Mouse (Mus musculus): ENCODE data around the gene Psmb4.
"Not testable (repeated sequence)": the region's sequence is repeated elsewhere in the genome, so short reads cannot be mapped to it uniquely, and the experiment has no call there.

Psmb4 gene

DNA sequence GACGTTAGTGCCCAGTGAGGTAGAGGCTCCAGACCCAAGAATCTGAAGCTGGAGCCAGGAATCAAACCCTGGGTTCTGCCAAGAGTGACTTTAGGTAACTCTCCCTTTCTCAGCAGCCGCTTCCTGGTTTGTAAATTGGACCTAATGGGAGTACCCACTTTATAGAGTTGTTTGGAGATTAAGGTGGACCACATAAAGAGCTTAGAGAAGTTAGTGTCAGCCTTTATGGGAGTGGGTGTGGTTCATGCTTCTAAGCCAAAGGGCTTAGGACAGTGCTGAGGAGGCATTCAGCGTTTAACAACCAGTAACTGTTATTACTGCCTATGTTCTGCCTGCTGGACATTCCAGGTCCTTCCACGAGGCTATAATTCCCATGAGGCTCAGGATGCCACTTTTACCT lies 32.1 kb upstream of the Psmb4 start:
- no peaks in the 10 kb centered on the region for H3K36me3 ChIP-seq (ENCODE audit: control insufficient read depth, insufficient read depth, low read length, poor library complexity, severe bottlenecking)
- H3K27me3 ChIP-seq (ENCODE audit: control insufficient read depth, insufficient read depth, low read length, poor library complexity, severe bottlenecking) = no peaks in the 10 kb centered on the region
- DNase-seq (ENCODE audit: low read depth, low spot score) = no peak

DNA sequence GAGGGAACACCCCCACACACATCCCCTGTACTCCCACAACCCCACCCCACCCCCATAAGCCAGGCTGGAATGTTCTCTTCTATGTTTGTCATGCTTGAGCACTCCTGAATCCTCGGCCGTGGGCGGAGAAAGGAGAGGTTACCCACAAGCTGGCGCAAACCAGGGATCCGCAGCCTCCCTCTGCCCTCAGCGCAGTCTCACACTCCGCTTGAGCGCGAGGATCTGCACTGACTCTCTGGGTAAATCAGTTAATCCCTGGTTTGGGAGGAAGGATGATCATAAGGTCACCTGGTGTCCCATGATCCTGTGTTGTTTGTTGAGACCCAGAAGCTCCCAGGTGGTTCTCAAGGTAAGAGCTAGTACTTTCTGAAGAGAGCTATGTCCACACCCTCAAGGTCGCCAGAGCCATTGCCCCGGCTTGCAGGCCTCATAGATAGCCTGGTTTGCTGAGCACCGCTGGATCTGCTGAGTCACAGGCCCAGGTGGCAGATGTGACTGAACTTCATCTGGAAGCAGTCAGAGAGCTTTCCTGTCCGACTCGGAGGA lies 31.1 kb upstream of the Psmb4 start:
- no peak for DNase-seq (ENCODE audit: low read depth, low spot score)
- H3K27me3 ChIP-seq (ENCODE audit: control insufficient read depth, insufficient read depth, low read length, poor library complexity, severe bottlenecking) = no peaks in the 10 kb centered on the region
- H3K36me3 ChIP-seq (ENCODE audit: control insufficient read depth, insufficient read depth, low read length, poor library complexity, severe bottlenecking) = no peaks in the 10 kb centered on the region

DNA sequence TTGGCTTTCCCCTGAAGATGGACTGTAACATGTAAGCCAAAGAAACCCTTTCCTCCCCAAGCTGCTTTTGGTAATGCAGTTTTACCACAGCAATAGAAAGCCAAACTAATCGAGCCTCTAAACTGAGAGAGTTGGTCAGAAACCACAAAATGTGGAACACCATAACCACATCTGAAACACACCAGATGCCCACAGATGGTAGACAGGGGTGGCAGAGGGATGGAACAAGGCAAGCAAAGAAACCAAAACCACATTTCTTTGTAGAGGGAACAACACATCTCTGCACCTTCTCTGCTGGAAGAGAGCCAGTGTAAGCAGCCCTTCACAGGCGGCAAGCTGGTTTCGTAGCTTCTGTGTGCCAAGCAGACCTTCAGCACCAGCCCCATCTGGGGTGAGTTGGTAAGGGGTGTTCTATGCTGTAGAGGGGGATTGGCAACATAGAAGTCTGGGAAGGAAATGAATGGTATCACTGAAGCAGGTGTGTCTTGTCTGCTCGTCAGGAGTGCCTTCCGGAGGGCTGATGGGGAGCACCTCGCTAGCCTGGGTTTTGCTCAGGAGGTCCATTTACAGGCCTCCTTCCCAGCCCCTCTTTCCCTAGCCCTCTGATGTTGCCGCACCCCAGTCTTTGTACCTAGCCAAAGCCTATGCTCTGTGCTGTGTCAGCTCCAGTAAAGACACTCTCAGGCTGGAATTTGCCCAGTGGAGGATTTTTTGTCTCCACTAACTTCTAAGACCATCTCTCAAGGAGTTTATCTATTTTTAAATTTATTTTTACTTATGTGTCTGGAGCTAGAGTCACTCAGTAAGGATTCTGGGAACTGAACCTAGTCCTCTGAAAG lies 29.4 kb upstream of the Psmb4 start:
- no peaks in the 10 kb centered on the region for H3K36me3 ChIP-seq (ENCODE audit: control insufficient read depth, insufficient read depth, low read length, poor library complexity, severe bottlenecking)
- DNase-seq (ENCODE audit: low read depth, low spot score) = no peak
- H3K27me3 ChIP-seq (ENCODE audit: control insufficient read depth, insufficient read depth, low read length, poor library complexity, severe bottlenecking) = no peaks in the 10 kb centered on the region

DNA sequence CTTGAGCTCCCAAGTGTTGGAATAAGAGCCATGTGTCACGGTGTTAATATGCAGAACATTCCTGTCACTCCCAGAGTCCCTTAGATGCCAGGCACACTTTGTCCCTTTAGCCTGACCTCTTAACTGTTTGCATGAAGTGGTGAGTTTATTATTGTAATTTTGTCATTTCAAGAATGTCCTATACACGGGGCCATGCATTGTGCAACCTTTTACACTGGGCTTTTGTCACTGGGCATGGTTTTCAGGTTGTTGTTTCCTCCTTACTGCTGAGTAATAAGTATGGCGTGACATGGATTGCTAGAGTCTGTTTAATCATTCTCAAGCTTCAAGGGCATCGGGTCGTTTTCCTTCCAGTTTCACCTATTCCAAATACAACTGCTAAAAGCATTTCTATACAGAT lies 27.0 kb upstream of the Psmb4 start:
- no peaks in the 10 kb centered on the region for H3K36me3 ChIP-seq (ENCODE audit: control insufficient read depth, insufficient read depth, low read length, poor library complexity, severe bottlenecking)
- no peak for DNase-seq (ENCODE audit: low read depth, low spot score)
- no peaks in the 10 kb centered on the region for H3K27me3 ChIP-seq (ENCODE audit: control insufficient read depth, insufficient read depth, low read length, poor library complexity, severe bottlenecking)

DNA sequence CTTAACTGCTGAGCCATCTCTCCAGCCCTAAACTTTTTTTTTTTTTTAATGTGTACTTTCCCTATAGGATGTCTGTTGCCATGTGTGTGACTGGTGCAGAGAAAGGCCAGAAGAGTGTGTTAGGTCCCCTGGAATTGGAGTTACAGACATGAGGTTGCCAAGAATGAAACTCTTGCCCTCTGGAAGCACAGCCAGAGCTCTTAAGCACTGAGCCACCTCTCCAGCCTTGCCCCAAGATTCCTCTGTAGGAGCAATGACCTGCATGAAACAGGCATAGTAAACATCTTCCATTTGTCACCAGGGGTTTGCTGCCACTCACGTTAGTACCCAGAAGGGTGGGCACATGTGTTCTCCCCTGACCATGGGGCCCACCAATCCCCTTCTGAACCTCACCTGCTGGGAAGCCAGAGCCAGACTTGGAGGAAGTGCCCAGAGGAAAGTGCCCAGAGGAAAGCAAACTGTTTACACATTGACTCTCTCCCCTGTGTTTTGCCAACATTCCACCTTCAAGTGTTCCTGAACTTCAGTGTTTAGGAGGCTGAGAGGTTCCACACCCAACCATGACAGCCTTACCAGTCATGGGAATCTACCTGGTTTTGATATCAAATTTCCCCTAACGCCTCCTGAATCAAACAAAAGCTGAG lies 24.4 kb upstream of the Psmb4 start:
- Histone ChIP-seq H3K27me3 (ENCODE audit: control insufficient read depth, insufficient read depth, low read length, poor library complexity, severe bottlenecking) (no peaks in the 10 kb centered on the region), H3K36me3 (ENCODE audit: control insufficient read depth, insufficient read depth, low read length, poor library complexity, severe bottlenecking) (no peaks in the 10 kb centered on the region)
- DNase-seq (ENCODE audit: low read depth, low spot score) = no peak

DNA sequence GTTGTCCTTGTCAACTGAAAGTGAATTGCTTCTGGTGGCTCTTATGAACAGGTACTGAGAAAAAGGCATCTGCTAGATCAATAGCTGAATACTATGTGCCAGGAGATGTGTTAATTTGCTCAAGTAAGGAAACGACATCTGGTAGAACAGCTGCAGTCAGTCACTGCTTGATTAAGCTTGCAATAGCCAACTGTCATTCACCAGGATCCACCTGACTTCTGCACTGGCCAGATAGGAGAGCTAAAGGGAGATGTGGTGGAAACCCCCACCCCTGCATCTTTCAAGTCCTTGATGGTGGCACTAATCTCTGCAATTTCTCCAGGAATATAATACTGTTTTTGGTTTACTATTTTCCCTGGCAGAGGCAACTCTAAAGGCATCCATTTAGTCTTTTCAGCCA lies 19.7 kb upstream of the Psmb4 start:
- no peak for DNase-seq (ENCODE audit: low read depth, low spot score)
- Histone ChIP-seq H3K36me3 (ENCODE audit: control insufficient read depth, insufficient read depth, low read length, poor library complexity, severe bottlenecking) (no peaks in the 10 kb centered on the region), H3K27me3 (ENCODE audit: control insufficient read depth, insufficient read depth, low read length, poor library complexity, severe bottlenecking) (no peaks in the 10 kb centered on the region)

DNA sequence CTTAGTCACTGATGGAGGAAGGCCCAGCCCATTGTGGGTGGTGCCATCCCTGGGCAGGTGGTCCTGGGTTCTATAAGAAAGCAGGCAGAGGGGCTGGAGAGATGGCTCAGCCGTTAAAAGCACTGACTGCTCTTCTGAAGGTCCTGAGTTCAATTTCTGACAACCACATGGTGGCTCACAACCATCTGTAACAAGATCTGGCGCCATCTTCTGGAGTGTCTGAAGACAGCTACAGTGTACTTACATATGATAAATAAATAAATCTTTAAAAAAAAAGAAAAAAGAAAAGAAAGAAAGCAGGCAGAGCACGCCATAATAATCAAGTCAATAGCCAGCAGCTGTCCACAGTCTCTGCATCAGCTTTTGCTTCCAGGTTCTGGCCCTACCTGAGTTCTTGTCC lies 18.0 kb upstream of the Psmb4 start:
- H3K36me3 ChIP-seq (ENCODE audit: control insufficient read depth, insufficient read depth, low read length, poor library complexity, severe bottlenecking); H3K27me3 ChIP-seq (ENCODE audit: control insufficient read depth, insufficient read depth, low read length, poor library complexity, severe bottlenecking): not testable (repeated sequence)

DNA sequence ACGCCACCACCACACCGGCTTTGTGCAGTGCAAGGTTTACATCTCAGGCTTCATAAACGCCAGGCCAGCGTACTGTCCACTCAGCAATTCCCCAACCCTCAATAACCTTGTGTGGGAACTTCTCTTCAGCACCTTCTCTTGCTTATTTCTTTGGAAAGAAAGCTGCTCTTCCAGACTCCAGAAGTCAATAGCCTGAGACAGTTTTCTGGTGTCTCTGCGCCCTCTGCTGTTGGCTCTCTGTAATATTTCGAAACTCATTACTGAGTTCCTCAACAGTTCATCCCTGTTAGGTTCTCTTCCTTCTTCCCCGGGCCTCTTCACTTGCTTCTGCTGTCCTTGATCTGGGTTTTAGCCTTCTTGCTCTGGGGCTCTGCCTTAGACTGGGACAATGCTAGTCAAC lies 16.0 kb upstream of the Psmb4 start:
- Histone ChIP-seq H3K27me3 (ENCODE audit: control insufficient read depth, insufficient read depth, low read length, poor library complexity, severe bottlenecking) (no peaks in the 10 kb centered on the region), H3K36me3 (ENCODE audit: control insufficient read depth, insufficient read depth, low read length, poor library complexity, severe bottlenecking) (no peaks in the 10 kb centered on the region)
- peak; percentile 59 for DNase-seq (ENCODE audit: low read depth, low spot score)

More for the DNA sequence above, 18.0 kb upstream of the Psmb4 start:
- DNase-seq (ENCODE audit: low read depth, low spot score) = not testable (repeated sequence)

DNA sequence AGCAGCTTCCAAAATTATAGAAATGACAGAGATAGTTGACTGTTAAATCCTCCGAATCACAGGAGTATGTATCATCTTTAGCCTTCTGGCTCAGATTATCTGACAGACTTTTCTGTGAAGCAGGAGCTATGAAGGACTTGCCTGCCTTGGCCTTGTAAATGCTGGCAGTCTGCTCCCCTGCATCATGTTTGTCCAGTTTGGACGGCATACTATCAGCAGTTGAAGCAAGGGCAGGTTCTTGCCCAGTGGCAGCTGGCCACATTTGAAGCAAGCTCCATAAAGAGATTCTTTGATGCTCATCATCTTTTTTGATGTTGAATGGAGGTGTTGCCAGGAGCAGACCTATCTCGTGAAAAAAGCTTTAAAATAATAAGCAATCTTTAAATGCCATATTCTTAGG lies 7.3 kb upstream of the Psmb4 start:
- Histone ChIP-seq H3K27me3 (ENCODE audit: control insufficient read depth, insufficient read depth, low read length, poor library complexity, severe bottlenecking) (no peaks in the 10 kb centered on the region), H3K36me3 (ENCODE audit: control insufficient read depth, insufficient read depth, low read length, poor library complexity, severe bottlenecking) (no peaks in the 10 kb centered on the region)
- no peak for DNase-seq (ENCODE audit: low read depth, low spot score)

DNA sequence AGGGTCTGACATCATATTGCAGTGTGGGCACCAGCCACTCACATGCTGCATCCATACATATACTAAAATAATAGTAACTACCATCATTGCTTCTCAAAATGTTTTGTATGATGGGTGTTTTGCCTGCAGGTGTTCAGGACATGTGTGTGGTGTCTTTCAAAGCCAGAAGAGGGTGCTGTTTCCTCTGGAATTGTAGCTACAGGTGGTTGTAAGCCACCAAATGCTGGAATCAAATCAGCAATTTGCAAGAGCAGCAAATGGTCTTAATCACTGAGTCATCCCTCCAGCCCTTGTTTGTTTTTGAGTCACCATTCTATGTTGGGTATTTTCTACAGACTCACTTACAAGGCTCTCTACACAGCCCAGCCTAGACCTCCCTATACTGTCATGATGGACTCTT lies 1.8 kb upstream of the Psmb4 start:
- peak; percentile 53 for DNase-seq (ENCODE audit: low read depth, low spot score)
- peaks cover 5% of the 10 kb centered on the region; the same call in 1 of the 2 replicates for H3K36me3 ChIP-seq (ENCODE audit: control insufficient read depth, insufficient read depth, low read length, poor library complexity, severe bottlenecking)
- H3K27me3 ChIP-seq (ENCODE audit: control insufficient read depth, insufficient read depth, low read length, poor library complexity, severe bottlenecking) = no peaks in the 10 kb centered on the region

DNA sequence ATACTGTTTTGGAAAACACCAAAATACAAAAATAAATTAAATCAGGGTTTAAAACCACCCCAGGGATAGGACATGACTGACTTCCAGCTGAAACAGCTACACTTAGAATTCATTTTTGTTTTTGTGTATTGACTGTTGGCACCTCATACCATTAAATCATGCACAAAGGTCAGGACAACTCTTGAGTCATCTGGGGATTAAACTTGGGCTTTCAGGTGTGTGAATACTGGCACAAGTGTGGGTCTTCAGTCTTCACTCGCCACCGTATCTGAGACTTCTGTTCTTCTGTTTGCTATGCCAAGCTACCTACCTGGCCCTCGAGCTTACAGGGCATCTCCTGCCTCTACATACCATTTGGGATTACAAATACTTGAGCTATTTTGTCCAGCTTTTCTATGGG lies 4.2 kb downstream of the Psmb4 start:
- no peak for DNase-seq (ENCODE audit: low read depth, low spot score)
- no peaks in the 10 kb centered on the region for H3K27me3 ChIP-seq (ENCODE audit: control insufficient read depth, insufficient read depth, low read length, poor library complexity, severe bottlenecking)
- H3K36me3 ChIP-seq (ENCODE audit: control insufficient read depth, insufficient read depth, low read length, poor library complexity, severe bottlenecking) = peaks cover 21% of the 10 kb centered on the region

DNA sequence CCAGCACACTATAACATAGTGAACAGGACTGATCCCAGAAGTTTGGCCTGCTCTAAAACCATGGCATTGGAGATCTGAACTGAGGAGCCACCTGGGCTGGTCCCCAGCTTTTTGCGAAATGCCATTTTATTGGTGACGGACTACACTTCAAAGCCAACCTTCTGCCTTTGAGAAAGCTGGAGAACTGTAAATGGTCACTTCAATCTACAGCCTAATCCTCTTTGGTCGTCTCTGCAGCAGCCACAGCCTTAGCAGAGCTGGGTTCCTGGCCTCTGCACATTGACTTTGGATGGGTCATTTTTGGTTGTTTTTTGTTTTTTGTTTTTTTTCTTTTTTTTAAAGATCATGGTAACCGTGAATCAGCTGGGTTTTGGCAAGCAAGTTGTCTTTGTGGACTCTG lies 4.9 kb downstream of the Psmb4 start:
- DNase-seq (ENCODE audit: low read depth, low spot score) = no peak
- H3K36me3 ChIP-seq (ENCODE audit: control insufficient read depth, insufficient read depth, low read length, poor library complexity, severe bottlenecking) = peaks cover 22% of the 10 kb centered on the region
- no peaks in the 10 kb centered on the region for H3K27me3 ChIP-seq (ENCODE audit: control insufficient read depth, insufficient read depth, low read length, poor library complexity, severe bottlenecking)

DNA sequence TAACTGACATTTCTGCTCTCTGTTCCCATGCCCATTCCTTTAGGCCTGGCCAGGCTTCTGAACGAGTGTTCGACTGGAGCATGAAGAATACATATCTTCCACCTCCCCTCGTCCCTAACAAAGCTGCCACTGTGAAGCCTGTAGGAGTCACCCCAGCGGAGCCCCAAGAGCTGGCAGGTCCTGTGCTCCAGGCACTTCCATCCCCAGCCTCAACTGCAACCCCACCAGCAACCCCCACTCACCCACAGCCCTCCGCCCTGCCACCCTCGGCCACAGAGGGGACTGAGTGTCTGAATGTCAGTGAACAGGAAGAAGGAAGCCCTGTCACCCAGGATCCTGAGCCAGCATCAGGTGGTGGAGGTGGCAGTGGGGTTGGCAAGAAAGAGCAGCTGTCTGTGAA lies 8.1 kb downstream of the Psmb4 start:
- no peak for DNase-seq (ENCODE audit: low read depth, low spot score)
- H3K36me3 ChIP-seq (ENCODE audit: control insufficient read depth, insufficient read depth, low read length, poor library complexity, severe bottlenecking) = peaks cover 25% of the 10 kb centered on the region
- no peaks in the 10 kb centered on the region for H3K27me3 ChIP-seq (ENCODE audit: control insufficient read depth, insufficient read depth, low read length, poor library complexity, severe bottlenecking)

DNA sequence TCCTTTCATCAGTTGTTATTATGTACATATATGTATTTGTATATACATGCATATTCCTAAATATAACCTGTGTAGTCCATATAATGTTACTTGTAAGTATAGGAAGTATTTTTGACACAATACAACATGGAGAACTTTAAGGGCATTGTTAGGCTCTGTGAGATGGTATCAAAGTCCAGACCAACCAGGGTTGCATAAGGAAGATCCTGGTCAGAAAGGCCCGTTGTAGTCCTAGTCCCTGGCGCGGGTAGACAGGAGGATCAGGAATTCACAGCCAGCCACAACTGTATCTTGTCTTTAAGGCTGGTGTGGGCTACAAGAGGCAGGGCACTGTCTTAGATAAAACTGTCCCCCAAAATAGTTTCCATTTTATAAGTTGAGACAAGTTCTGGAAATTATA lies 17.8 kb downstream of the Psmb4 start:
- Histone ChIP-seq H3K27me3 (ENCODE audit: control insufficient read depth, insufficient read depth, low read length, poor library complexity, severe bottlenecking) (no peaks in the 10 kb centered on the region), H3K36me3 (ENCODE audit: control insufficient read depth, insufficient read depth, low read length, poor library complexity, severe bottlenecking) (peaks cover 18% of the 10 kb centered on the region)
- DNase-seq (ENCODE audit: low read depth, low spot score) = no peak

DNA sequence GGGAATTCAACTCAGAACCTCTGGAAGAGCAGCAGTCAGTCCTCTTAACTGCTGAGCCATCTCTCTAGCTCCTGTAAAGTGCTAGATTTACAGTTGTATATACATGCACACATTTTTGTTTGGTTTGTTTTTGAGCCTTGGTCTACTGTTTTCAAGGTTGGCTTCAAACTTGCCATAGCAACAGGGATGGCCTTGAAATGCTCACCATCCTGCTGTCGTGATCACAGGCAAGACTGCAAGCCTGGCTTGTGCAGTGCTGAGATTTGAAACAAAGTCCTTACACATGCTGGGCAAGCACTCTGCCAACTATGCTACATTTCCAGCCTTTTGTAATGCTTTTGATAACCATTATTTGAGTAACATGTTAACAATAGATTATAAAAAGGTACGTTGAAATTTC lies 27.3 kb downstream of the Psmb4 start:
- DNase-seq (ENCODE audit: low read depth, low spot score) = no peak
- H3K27me3 ChIP-seq (ENCODE audit: control insufficient read depth, insufficient read depth, low read length, poor library complexity, severe bottlenecking) = no peaks in the 10 kb centered on the region
- peaks cover 12% of the 10 kb centered on the region for H3K36me3 ChIP-seq (ENCODE audit: control insufficient read depth, insufficient read depth, low read length, poor library complexity, severe bottlenecking)
